In genomic region chr12:84174871-84175270, GRCm38 (mm10) we compare ENCODE assay signal across 8 mouse cellular contexts. TPM values are rescaled to one million over a fixed set of nuclear protein-coding genes. Genes with fewer than 3 reads are reported as not detected.
A peak's percentile ranks its signal among the peaks of the same experiment; 100 is the strongest.
DNase-seq lines count a peak whose midpoint lies in the region; ATAC-seq lines count a peak whose summit lies in the region.

No protein-coding gene starts in this region.

- peak overlapping the region; percentile 77 for H3K4me2 ChIP-seq in heart, embryonic 14.5 days (ENCODE audit: low read length)

- peaks cover 63% of the 10 kb centered on the region for H3K4me1 ChIP-seq in brown adipose tissue, adult 24 weeks (ENCODE audit: control insufficient read depth, insufficient read depth, insufficient read length, low read length)
- H3K4me1 ChIP-seq in heart, embryonic 14.5 days (ENCODE audit: control insufficient read depth in 2 of 2, insufficient read depth in 2 of 2, low read length in 2 of 2) = peaks cover 44 to 58% of the 10 kb centered on the region in 2 experiments

- no peak for ATAC-seq in CD4-positive, CD25-positive, alpha-beta regulatory T cell, adult 4 months
- ATAC-seq in heart, embryonic 14.5 days (ENCODE audit: insufficient number of reproducible peaks, insufficient read depth, low FRiP score, low read depth) = no peak

- H3K27me3 ChIP-seq in heart, embryonic 14.5 days (ENCODE audit: control insufficient read depth, insufficient read depth, low read length) = no peaks in the 10 kb centered on the region

- peaks cover 31% of the 10 kb centered on the region for H3K36me3 ChIP-seq in heart, embryonic 14.5 days (ENCODE audit: control insufficient read depth, insufficient read depth, low read length)

- peak; percentile 37 for DNase-seq in CD4-positive, CD25-positive, alpha-beta regulatory T cell, adult 2 months (ENCODE audit: low read depth, low spot score)
- DNase-seq in kidney, postnatal 14 days = peak; percentile 90
- peak; percentile 88 to 91 for DNase-seq in lung, postnatal 4 days
- no peak for DNase-seq in layer of hippocampus, adult 18-20 months (ENCODE audit: low spot score in 2 of 2)
- no peak for DNase-seq in layer of hippocampus, adult 8-10 months (ENCODE audit: low spot score in 2 of 2)

- no peaks in the 10 kb centered on the region for H3K9me3 ChIP-seq in heart, embryonic 14.5 days (ENCODE audit: control insufficient read depth, low read length)

- peak overlapping the region; percentile 16; the same call in 1 of the 2 replicates for H3K4me3 ChIP-seq in brown adipose tissue, adult 24 weeks (ENCODE audit: insufficient read depth, low read depth, low read length)
- no peak overlapping the region for H3K4me3 ChIP-seq in heart, embryonic 14.5 days (ENCODE audit: control insufficient read depth in 1 of 2, insufficient read depth in 1 of 2, low read depth in 1 of 2, low read length in 2 of 2)

- peak overlapping the region; percentile 92 for H3K27ac ChIP-seq in brown adipose tissue, adult 24 weeks (replicated peaks; ENCODE audit: low read depth, low read length)
- peak overlapping the region; percentile 17 to 95; a peak in 3 of 4 replicates for H3K27ac ChIP-seq in heart, embryonic 14.5 days (replicated peaks in 1 of 2; ENCODE audit: control insufficient read depth in 1 of 2, insufficient read depth in 1 of 2, low read depth in 2 of 2, low read length in 2 of 2)

- no peak overlapping the region for H3K9ac ChIP-seq in heart, embryonic 14.5 days (ENCODE audit: low read length)

- WGBS in heart, embryonic 14.5 days = 81% methylated on average over 6 of the region's 6 CpGs

RNA-seq across cellular contexts. Expression of gene Pnma1, which starts 26.6 kb away (rescaled TPM):
- polyA plus RNA-seq in CD4-positive, CD25-positive, alpha-beta regulatory T cell, adult 4 months (2017; shearing (Covaris generic)) = not detected
- polyA plus RNA-seq in brown adipose tissue, adult 24 weeks (2012; ENCODE audit: insufficient read depth, insufficient read length, missing spikeins) = not detected in 2 replicates
- 0.43 and 0.68 TPM in 2 replicates for polyA plus RNA-seq in heart, embryonic 14.5 days (2014; fragmentation: Nextera tagmentation; extraction: Ambion mirVana)
- total RNA-seq in layer of hippocampus, adult 18-20 months (2021) = 1 to 10 TPM; 2.9 to 3.0 TPM
- 1 to 10 TPM; 3.1 to 3.9 (median 3.6) TPM for total RNA-seq in layer of hippocampus, adult 8-10 months (2022)

RNA-seq across cellular contexts. Expression of gene Elmsan1, which starts 43.8 kb away (rescaled TPM):
- 1 to 10 TPM; 7.3 to 8.2 TPM for polyA plus RNA-seq in CD4-positive, CD25-positive, alpha-beta regulatory T cell, adult 4 months (2017; shearing (Covaris generic))
- polyA plus RNA-seq in brown adipose tissue, adult 24 weeks (2012; ENCODE audit: insufficient read depth, insufficient read length, missing spikeins) = 6.9 and 9.5 TPM in 2 replicates
- polyA plus RNA-seq in heart, embryonic 14.5 days (2014; fragmentation: Nextera tagmentation; extraction: Ambion mirVana) = 7.1 and 7.4 TPM in 2 replicates
- total RNA-seq in layer of hippocampus, adult 18-20 months (2021) = 10 to 100 TPM; 26.9 to 31.3 TPM
- 10 to 100 TPM; 21.6 to 28.5 (median 26.0) TPM for total RNA-seq in layer of hippocampus, adult 8-10 months (2022)

Comparison
In these comparisons a context has a peak if more than half of its experiments do, and no peak if none do; other contexts are left out.
1. DNase-seq: peak in CD4-positive, CD25-positive, alpha-beta regulatory T cell, adult 2 months (single experiment), kidney, postnatal 14 days (single experiment) and lung, postnatal 4 days (2 of 2); none in layer of hippocampus, adult 18-20 months (0 of 2) and layer of hippocampus, adult 8-10 months (0 of 2).